Mouse (Mus musculus) liver, adult 2 months (tissue): ENCODE data around the gene Fgd1.

ENCODE experiments used
- CTCF ChIP-seq: fragments of 200-500 bp; IDR thresholded peaks from 2 replicates; pipeline ENCODE4 v1.5.1; 2011; ENCODE audit warnings: low read depth, low read length, control low read depth
- POLR2A ChIP-seq: fragments of 200-500 bp; IDR thresholded peaks from 2 replicates; pipeline ENCODE4 v1.6.1; 2011; ENCODE audit warnings: low read length, control low read depth; ENCODE audit not compliant: insufficient read depth; ENCODE audit errors: extremely low read depth

DNA sequence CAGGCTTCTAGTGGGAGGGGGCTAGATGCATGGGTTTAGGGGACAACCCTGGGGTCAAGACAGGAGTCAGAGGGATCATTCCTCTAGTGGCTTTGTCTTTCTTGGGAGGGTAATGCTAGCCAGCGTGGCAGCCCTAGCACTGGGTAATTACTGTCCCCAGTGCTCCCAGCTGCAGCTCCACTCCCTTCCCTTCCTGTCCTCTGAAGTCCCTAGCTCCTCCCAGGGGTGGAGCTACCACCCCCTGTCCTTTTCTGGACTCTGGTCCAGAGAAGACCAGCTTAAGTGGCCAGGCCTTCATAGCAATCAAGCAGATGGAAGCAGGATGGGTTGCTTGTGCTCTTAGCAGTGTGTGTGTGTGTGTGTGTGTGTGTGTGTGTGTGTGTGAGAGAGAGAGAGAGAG, 9.6 kb downstream of the Fgd1 start:
- no peak for TF ChIP-seq CTCF
- TF ChIP-seq POLR2A = no peak
